Mouse (Mus musculus) stomach, embryonic 15.5 days (tissue): ENCODE measurements around the gene Cbfb. TPM values are rescaled to one million over a fixed set of nuclear protein-coding genes. Genes with fewer than 3 reads are reported as not detected.
"Not testable (repeated sequence)": the region's sequence is repeated elsewhere in the genome, so short reads cannot be mapped to it uniquely, and the experiment has no call there.

Experiments used
- ATAC-seq: fragments of 200-750 bp; cut with Nextera tagmentation; 2 replicates; pipeline ENCODE4 v1.8.0; 2017; ENCODE audit warnings: low read depth, moderate number of reproducible peaks, moderate TSS enrichment; ENCODE audit not compliant: insufficient read depth, low FRiP score
- H3K27ac ChIP-seq: fragments of 300-500 bp; sonication (generic); 2 replicates; pipeline ENCODE4 v1.5.1; 2015; ENCODE audit warnings: mild to moderate bottlenecking, inconsistent platforms
- H3K27me3 ChIP-seq: fragments of 300-500 bp; sonication (generic); replicated peaks from 2 replicates; pipeline ENCODE4 v1.6.1; 2015; ENCODE audit warnings: inconsistent platforms
- H3K36me3 ChIP-seq: fragments of 300-500 bp; sonication (generic); 2 replicates; pipeline ENCODE4 v1.6.1; 2015; ENCODE audit warnings: inconsistent platforms
- H3K4me1 ChIP-seq: fragments of 300-500 bp; sonication (generic); 2 replicates; pipeline ENCODE4 v1.6.1; 2015; ENCODE audit warnings: inconsistent platforms
- H3K4me2 ChIP-seq: fragments of 300-500 bp; sonication (generic); 2 replicates; pipeline ENCODE4 v1.6.1; 2015; ENCODE audit warnings: mild to moderate bottlenecking, inconsistent platforms
- H3K4me3 ChIP-seq: fragments of 300-500 bp; sonication (generic); replicated peaks from 2 replicates; pipeline ENCODE4 v1.5.1; 2015; ENCODE audit warnings: inconsistent platforms
- H3K9ac ChIP-seq: fragments of 300-500 bp; sonication (generic); 2 replicates; pipeline ENCODE4 v1.6.1; 2015; ENCODE audit warnings: inconsistent platforms
- H3K9me3 ChIP-seq: fragments of 300-500 bp; sonication (generic); 2 replicates; pipeline ENCODE4 v1.6.1; 2016; ENCODE audit warnings: inconsistent platforms
- WGBS: fragments of 180-500 bp; shearing (Covaris S2); methylation state at CpG from one replicate; pipeline ENCODE4 v1.1.7; 2015; 5-methylcytosine and 5-hydroxymethylcytosine counted together
- polyA plus RNA-seq: library from polyadenylated mRNA; unstranded; fragments of >200 nt; fragmentation: Nextera tagmentation; extraction: Ambion mirVana; gene quantifications from 2 replicates; pipeline ENCODE4 v1.2.1, GENCODE M21; 2015

Gene Cbfb
- polyA plus RNA-seq, 1 experiment from 2014 or later = 53.2 TPM

DNA sequence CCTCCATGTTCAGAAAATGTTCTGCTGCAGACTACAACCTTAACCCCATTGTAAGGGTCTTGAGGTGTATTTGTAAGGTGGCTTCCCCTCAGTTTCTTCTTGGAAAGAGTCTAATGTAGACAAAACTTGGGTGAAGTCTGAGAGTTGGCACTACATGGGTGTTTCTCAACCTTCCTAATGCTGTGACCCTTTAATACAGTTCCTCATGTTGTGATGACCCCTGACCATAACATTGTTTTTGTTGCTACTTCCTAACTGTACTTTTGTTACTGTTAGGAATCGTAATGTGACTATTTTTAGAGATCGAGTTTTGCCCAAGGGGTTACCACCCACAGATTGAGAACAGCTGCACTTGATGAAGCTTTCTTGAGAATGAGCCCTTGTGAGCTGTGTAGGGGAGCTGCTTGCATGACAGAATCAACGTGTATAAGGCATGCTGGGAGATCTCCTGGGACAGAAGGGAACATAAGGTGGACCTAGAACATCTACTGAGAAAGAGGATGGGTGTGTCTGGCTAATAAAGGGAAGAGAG, 9.3 kb upstream of the Cbfb start:
- Histone ChIP-seq H3K27ac (no peak overlapping the region), H3K9ac (no peak overlapping the region), H3K4me2 (no peak overlapping the region), H3K36me3 (no peaks in the 10 kb centered on the region), H3K9me3 (no peaks in the 10 kb centered on the region), H3K27me3 (no peaks in the 10 kb centered on the region), H3K4me1 (no peaks in the 10 kb centered on the region), H3K4me3 (no peak overlapping the region)
- ATAC-seq = no peak
- WGBS = 47% methylated on average over 3 of the region's 3 CpGs

DNA sequence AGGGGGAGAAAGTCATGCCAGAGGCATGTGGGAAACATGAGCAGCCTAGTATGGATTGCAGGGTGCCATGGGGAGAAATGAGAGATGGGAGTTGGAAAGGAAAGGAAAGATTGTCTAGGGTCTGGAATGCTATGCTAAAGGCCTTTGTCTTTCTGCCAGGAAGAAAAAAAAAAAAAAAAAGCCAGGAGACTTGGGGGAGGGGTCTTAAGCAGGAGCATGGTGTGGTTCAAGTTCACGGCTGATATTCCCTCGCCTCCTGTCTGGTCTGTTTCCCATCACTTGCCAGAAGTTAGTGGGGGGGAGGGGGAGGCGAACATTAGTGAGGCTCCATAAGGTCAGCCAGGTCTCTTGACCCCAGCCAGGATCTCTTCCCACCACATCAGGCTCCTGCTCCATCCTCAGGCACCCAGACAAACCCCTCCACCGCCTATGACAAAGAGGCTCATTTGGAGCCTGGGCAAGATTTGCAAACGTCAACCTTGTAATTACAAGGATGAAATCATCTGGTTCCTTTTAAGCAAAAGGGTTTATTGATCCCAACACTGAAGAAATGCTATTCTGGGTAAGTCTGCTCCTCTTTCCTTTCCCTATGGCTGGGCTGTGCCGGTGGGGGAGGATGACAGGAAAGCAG, 6.1 kb upstream of the Cbfb start:
- H3K27ac ChIP-seq = no peak overlapping the region
- H3K4me3 ChIP-seq = no peak overlapping the region
- no peaks in the 10 kb centered on the region for H3K36me3 ChIP-seq
- no peak overlapping the region for H3K9ac ChIP-seq
- WGBS = 19% methylated on average over 6 of the region's 6 CpGs
- peak; percentile 38; the same call in 1 of the 2 replicates for ATAC-seq
- peak overlapping the region; percentile 10; the same call in 1 of the 2 replicates for H3K4me2 ChIP-seq
- H3K27me3 ChIP-seq = no peaks in the 10 kb centered on the region
- H3K4me1 ChIP-seq = no peaks in the 10 kb centered on the region
- H3K9me3 ChIP-seq = no peaks in the 10 kb centered on the region

DNA sequence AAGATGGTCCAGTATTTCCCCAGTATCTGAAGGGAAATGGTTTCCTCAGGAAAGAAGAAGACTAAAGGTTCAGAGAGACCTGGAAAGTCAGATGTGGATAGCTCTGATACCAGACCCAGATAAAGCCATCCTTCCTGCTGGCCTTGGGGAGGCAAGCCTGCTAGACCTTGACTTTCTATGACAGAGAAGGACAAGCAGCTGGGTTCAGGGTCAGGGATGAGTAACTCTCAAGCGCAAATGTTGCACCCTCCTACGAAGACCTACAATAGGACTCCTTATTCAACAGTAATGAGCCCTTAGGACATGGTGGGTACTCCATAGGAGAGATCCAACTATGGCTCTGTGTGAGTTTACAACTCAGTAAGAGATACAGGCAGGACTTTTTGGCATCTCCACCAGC, 5.3 kb upstream of the Cbfb start:
- no peak overlapping the region for H3K4me3 ChIP-seq
- no peak overlapping the region for H3K9ac ChIP-seq
- H3K9me3 ChIP-seq = no peaks in the 10 kb centered on the region
- no peak overlapping the region for H3K27ac ChIP-seq
- no peaks in the 10 kb centered on the region for H3K27me3 ChIP-seq
- no peak for ATAC-seq
- H3K4me2 ChIP-seq = no peak overlapping the region
- no peaks in the 10 kb centered on the region for H3K4me1 ChIP-seq
- H3K36me3 ChIP-seq = no peaks in the 10 kb centered on the region
- WGBS = 78% methylated on average over 2 of the region's 2 CpGs

DNA sequence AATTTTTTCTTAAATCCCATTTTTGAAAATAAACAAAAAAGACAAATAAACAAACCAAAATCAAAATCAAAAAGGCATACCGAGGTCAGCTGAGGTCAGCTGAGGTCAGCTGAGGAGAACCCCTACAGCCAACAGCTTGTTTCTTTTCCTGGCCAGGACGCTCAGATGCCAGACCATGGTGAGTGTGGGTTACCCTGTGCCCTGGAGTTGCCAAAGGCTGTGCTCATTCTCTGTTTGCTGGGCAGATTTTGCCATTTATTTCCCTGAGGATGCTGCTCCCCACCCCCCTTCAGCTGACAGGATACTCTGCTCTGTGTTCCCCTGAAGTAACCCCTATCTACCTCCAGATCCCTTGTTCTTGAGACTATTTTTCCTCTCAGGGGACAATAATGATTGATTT, 3.4 kb upstream of the Cbfb start:
- no peak overlapping the region for H3K9ac ChIP-seq
- no peak overlapping the region for H3K4me3 ChIP-seq
- H3K27ac ChIP-seq = no peak overlapping the region
- WGBS = 72% methylated on average over 2 of the region's 2 CpGs
- no peak for ATAC-seq
- H3K9me3 ChIP-seq = no peaks in the 10 kb centered on the region
- no peaks in the 10 kb centered on the region for H3K4me1 ChIP-seq
- no peaks in the 10 kb centered on the region for H3K27me3 ChIP-seq
- no peaks in the 10 kb centered on the region for H3K36me3 ChIP-seq
- no peak overlapping the region for H3K4me2 ChIP-seq

DNA sequence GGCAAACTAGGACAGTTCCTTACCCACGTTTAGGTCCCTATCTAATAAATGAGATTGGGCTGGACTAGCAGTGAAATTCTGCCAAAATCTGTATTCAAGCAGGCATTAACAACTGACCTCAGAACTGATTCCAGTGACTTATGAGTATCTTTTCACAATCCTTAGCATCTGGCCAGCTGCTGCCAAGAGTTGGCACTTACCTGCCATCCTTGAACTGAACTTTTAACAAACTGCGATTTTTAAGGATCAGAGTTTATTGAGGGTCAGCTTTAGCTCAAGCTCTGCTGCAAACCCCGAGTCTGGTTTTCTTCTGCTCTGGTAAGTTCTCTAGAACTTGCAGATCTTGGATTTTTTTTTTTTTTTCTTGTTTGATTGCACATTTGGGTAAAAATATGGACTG, 892 bp upstream of the Cbfb start:
- Histone ChIP-seq H3K9me3 (no peaks in the 10 kb centered on the region), H3K27ac (peak overlapping the region; percentile 82), H3K4me1 (peaks cover 6% of the 10 kb centered on the region; the same call in 1 of the 2 replicates), H3K4me2 (peak overlapping the region; percentile 68), H3K4me3 (no peak overlapping the region), H3K9ac (no peak overlapping the region), H3K36me3 (no peaks in the 10 kb centered on the region), H3K27me3 (no peaks in the 10 kb centered on the region)
- 36% methylated on average over 3 of the region's 3 CpGs for WGBS
- no peak for ATAC-seq

DNA sequence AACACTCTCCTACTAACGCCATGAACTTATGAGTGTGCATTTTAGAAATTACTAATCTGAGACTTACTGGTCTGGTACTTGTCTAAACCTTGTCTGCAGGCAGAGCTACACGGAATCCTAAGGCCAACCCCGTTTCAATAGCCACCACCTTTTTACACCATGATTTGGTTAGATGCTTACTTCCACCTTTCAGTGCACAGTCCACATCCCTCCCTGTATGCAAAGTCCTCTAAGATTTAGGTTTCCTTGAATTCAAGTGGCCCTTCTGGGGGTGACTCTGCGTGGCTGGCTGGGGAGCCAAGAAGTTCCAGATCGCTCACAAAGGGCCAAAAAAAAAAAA, 463 bp upstream of the Cbfb start:
- WGBS = 2% methylated on average over 5 of the region's 5 CpGs
- Histone ChIP-seq H3K27ac (peak overlapping the region; percentile 82), H3K4me3 (peak overlapping the region; percentile 83), H3K36me3 (no peaks in the 10 kb centered on the region), H3K9ac (peak overlapping the region; percentile 19; the same call in 1 of the 2 replicates), H3K4me1 (peaks cover 6% of the 10 kb centered on the region; the same call in 1 of the 2 replicates), H3K4me2 (peak overlapping the region; percentile 68), H3K27me3 (no peaks in the 10 kb centered on the region), H3K9me3 (no peaks in the 10 kb centered on the region)
- ATAC-seq = peak; percentile 1; the same call in 1 of the 2 replicates

DNA sequence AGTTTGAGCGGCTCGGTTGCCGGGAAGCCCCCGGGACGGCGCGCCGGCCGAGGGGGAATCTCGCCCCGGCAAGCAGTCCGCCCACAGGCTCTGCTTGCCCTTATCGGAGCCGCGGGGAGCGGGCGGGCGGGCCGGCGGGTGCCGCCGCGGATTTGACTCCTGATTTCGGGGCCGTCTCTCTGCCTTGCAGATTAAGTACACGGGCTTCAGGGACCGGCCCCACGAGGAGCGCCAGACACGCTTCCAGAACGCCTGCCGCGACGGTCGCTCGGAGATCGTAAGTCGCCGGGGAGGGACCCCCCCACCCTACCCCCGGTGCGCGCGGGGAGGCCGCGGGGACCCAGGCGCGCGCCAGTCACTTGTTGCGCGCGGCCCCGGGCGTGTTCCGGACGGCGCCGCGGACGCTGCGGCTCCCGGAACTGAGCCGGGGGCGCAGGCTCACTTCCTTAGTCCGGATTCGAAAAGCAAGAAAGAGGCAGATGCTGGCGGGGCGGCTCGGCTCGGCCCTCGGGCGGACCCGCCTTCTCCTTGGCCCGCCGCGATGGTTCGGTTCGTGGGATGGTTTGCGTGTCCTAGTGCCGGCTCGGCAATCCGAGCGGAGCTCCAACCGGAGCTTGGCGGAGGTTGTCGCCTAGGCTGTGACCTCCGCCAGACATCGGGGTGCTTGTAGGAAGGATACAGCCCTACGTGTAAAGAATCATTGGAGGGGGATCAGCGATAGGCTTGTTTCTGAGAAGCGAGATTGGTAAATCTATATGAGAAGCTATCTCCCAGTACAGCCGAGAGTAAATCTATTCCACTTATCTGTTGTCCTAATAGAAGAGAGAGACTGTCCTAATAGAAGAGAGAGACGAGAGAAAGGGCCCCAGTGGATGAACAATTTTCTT, 885 bp downstream of the Cbfb start:
- Histone ChIP-seq H3K4me1 (peaks cover 6% of the 10 kb centered on the region; the same call in 1 of the 2 replicates), H3K9me3 (no peaks in the 10 kb centered on the region), H3K4me3 (peak overlapping the region; percentile 83), H3K27me3 (no peaks in the 10 kb centered on the region), H3K9ac (peak overlapping the region; percentile 91), H3K27ac (peak overlapping the region; percentile 99), H3K4me2 (peak overlapping the region; percentile 68), H3K36me3 (no peaks in the 10 kb centered on the region)
- ATAC-seq = peak; percentile 39
- WGBS = under 1% methylated on average over 87 of the region's 92 CpGs

DNA sequence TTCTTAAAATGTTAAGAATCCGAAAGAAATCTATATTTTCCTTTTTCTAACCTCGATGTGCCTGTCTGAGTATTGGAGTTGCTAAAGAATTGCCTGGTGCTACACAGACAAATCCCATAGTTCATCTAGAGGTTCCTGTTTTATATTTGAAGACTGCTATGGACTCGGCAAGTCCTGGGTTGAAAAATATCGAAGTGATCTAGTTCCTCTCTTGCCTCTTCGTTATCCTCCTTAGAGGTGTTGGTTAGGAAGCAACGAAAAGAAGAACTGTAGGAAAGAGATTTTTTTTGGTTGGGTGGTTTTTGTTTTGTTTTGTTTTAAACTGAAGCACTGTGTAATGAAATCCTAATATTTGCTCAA, 1.5 kb downstream of the Cbfb start:
- 16% methylated on average over 6 of the region's 6 CpGs for WGBS
- Histone ChIP-seq H3K9ac (peak overlapping the region; percentile 91; the same call in 1 of the 2 replicates), H3K9me3 (no peaks in the 10 kb centered on the region), H3K4me3 (peak overlapping the region; percentile 83), H3K36me3 (no peaks in the 10 kb centered on the region), H3K4me2 (peak overlapping the region; percentile 68), H3K27ac (peak overlapping the region; percentile 99; the same call in 1 of the 2 replicates), H3K27me3 (no peaks in the 10 kb centered on the region), H3K4me1 (peaks cover 6% of the 10 kb centered on the region; the same call in 1 of the 2 replicates)
- ATAC-seq = no peak

DNA sequence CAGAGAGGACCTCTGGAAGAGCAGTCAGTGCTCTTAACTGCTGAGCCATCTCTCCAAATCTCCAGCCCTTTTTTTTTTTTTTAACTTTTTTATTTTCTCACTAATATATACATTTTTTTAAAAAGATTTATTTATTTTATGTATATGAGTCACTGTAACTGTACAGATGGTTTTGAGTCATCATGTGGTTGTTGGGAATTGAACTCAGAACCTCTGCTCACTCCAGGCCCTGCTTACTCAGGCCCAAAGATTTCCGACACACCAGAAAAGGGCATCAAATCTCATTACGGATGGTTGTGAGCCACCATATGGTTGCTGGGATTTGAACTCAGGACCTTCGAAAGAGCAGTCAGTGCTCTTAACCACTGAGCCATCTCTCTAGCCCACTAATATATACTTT, 4.8 kb downstream of the Cbfb start:
- not testable (repeated sequence) for H3K9me3 ChIP-seq, H3K4me2 ChIP-seq, H3K27ac ChIP-seq, H3K36me3 ChIP-seq, H3K4me3 ChIP-seq, ATAC-seq, H3K9ac ChIP-seq, H3K27me3 ChIP-seq, H3K4me1 ChIP-seq
- WGBS = 93% methylated on average over 3 of the region's 3 CpGs

DNA sequence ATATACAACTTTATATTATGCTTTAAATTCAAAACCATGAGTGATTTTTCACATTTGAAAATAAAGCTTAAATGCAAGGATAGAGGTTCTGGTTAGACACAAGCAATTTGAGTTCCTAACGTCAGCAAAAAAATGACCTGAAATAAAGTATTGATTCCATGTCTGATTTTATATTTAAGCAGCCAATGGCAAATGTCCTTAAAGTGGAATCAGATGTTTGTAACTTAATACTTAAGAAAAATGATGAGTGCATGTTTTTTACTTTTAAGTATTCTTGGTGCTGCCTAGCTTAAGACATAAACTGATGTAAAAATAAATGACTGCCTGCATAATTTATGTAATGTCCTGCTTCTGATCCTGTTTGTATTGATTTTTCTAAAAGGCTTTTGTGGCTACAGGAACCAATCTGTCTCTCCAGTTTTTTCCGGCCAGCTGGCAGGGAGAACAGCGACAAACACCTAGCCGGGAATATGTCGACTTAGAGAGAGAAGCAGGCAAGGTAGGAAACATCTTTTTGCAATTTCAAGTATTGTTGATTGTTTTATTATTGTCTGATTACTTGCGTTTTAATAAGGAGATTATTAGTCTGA, 7.8 kb downstream of the Cbfb start:
- 81% methylated on average over 6 of the region's 6 CpGs for WGBS
- no peak overlapping the region for H3K9ac ChIP-seq
- 0 out of 2 replicates have a peak, but pooled peaks cover under 1% of the 10 kb centered on the region for H3K4me1 ChIP-seq

DNA sequence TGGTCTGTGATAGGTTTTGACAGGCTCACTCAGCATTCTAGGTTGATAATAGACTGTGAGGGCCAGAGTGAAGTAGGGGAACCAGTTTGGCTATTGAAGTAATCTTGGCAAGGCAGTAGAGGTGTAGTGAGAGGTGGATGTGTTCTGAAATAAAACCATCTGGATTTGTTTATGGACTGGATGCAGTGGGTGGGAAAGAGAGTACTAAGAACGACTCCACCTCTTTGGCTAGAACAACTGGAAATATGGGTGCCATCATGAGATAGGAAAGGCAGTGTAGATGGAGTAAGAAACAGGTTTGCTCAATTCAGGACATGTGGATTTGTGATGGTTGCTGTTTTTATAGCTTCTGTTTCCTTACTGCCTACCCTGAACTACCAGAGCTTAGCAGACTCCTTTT, 11.7 kb downstream of the Cbfb start:
- no peak overlapping the region for H3K4me3 ChIP-seq
- H3K36me3 ChIP-seq = 0 out of 2 replicates have a peak, but pooled peaks cover 7% of the 10 kb centered on the region
- H3K27ac ChIP-seq = no peak overlapping the region
- no peak for ATAC-seq
- H3K9me3 ChIP-seq = no peaks in the 10 kb centered on the region
- no peak overlapping the region for H3K9ac ChIP-seq
- no peaks in the 10 kb centered on the region for H3K4me1 ChIP-seq
- WGBS = 51% methylated on average over 1 of the region's 1 CpGs
- H3K27me3 ChIP-seq = no peaks in the 10 kb centered on the region
- no peak overlapping the region for H3K4me2 ChIP-seq

More for the DNA sequence above, 7.8 kb downstream of the Cbfb start:
- Histone ChIP-seq H3K9me3 (no peaks in the 10 kb centered on the region), H3K4me2 (no peak overlapping the region), H3K4me3 (no peak overlapping the region), H3K27ac (no peak overlapping the region), H3K36me3 (0 out of 2 replicates have a peak, but pooled peaks cover 3% of the 10 kb centered on the region), H3K27me3 (no peaks in the 10 kb centered on the region)
- no peak for ATAC-seq
